Mouse (Mus musculus): ENCODE measurements around the gene Nkx2-5.

Nkx2-5 gene

DNA sequence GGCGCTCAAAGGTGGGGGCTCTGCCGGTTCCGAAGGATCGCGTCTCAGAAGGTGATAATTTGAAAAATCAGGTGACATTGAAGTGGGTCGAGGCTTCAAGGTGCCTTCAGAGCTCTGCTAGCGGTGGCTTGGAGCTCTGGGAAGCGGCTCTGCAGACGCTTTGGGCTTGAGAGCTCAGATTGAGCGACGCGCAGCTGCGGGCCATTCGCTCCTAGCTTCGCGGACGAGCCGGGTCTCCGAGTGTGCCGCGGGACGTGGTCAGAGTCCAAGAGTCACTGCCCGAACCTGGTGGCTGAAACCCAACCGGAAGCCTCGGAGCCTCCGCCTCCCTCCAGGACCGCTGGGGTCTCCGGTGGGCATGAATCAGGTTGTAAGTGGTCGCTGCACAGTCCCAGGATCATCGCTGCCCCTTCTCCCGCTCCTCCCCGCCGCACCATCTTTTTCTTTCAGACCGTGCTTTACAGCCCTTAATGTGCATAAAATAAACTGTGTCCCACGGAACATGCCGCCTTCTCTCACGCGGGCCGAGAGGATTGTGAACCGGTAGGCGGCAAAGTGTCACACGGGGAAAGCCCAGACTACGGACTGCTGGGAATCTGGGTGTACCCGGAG is 5.0 kb upstream of the Nkx2-5 start:
- no peak for DNase-seq

- no peak for DNase-seq
Measured at GRCm38 (mm10) chr17:26849106-26849745, 4.4 kb upstream of the Nkx2-5 start.

GRCm38 (mm10) chr17:26848236-26848635 is 3.4 kb upstream of the Nkx2-5 start:
- DNase-seq: no peak

DNA sequence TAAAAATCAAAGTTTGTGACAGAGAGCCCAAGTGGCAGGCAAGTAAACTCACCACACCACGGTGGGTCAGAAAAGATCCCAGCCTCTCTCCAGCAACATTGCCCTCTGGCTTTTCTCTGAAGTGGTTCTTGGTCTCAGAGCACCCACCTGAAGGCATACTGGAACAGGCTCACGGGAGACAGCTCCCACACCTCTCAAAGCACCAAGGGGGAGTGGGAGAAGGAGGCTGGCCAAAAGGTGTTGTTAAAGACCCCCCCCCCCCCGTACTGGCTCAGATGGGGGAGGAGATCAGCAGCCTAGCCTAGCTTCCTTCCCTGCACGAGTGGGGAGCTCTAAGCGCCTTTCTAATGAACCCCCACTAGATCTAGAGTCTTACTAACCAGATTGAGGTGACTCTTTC is 3.0 kb upstream of the Nkx2-5 start:
- no peak for DNase-seq

DNA sequence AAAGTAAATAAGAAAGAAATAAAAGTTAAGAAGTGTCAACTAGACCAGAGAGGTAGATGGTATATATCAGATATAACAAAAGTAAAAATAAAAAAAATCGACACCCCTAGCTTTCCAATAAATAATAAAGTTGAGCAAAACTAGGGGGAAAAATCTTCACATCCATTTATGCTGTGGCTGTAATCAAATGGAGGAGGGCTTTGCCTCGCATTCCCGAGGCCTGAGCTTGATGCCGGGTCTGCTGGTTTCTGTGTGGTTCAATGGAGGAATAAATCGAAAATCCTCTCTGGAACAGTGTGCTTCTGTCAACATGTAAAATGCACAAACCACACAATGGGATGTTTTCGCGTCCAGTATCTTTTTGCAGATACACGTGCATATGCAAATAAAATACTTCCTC is 1.6 kb upstream of the Nkx2-5 start:
- DNase-seq: no peak

GRCm38 (mm10) chr17:26845149-26846050 is 591 bp upstream of the Nkx2-5 start:
- no peak for DNase-seq

- no peak for DNase-seq
Measured at GRCm38 (mm10) chr17:26844371-26844851, 398 bp downstream of the Nkx2-5 start.

GRCm38 (mm10) chr17:26843696-26844236 is 1.0 kb downstream of the Nkx2-5 start:
- DNase-seq: no peak

DNA sequence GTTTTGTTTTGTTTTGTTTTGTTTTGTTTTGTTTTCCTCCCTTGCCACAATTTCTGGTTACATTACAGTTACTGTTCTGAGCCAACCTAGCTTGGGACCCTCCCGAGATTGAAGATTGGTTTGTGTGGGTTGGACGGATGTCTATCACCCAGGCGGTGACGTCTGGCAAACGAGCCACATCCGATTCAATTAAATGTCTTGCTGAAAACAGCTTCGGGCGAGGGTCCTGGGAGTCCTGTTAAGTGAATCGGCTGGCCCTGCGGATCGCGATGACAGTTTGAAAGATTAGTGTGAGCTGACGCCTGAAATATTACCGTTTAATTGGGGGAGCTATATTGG is 1.6 kb downstream of the Nkx2-5 start:
- no peak for DNase-seq

GRCm38 (mm10) chr17:26842431-26843228 is 2.2 kb downstream of the Nkx2-5 start:
- no peak for DNase-seq

DNA sequence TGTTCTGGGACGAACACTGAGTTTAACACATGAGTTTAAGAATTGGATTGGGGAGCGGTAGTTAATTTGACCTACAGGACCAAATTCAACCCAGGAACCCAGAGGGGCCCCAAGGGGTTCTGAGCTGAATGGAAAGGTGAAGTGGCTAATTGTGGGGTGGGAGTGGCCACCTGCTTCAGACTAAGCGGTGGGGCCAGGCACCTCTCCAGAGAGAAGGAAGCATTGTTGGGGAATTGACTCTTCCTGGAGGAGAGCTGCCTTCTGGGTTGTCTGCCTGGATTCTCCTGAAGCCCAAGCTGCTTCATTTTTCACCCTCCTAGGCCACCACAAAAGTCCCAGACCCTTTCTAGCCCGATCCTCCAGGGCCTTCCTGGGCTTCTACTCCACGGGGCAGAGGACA is 2.8 kb downstream of the Nkx2-5 start:
- no peak for DNase-seq

- no peak for DNase-seq
Measured at GRCm38 (mm10) chr17:26840922-26841731, 3.7 kb downstream of the Nkx2-5 start.

- no peak for DNase-seq
Measured at GRCm38 (mm10) chr17:26840439-26840780, 4.4 kb downstream of the Nkx2-5 start.

DNA sequence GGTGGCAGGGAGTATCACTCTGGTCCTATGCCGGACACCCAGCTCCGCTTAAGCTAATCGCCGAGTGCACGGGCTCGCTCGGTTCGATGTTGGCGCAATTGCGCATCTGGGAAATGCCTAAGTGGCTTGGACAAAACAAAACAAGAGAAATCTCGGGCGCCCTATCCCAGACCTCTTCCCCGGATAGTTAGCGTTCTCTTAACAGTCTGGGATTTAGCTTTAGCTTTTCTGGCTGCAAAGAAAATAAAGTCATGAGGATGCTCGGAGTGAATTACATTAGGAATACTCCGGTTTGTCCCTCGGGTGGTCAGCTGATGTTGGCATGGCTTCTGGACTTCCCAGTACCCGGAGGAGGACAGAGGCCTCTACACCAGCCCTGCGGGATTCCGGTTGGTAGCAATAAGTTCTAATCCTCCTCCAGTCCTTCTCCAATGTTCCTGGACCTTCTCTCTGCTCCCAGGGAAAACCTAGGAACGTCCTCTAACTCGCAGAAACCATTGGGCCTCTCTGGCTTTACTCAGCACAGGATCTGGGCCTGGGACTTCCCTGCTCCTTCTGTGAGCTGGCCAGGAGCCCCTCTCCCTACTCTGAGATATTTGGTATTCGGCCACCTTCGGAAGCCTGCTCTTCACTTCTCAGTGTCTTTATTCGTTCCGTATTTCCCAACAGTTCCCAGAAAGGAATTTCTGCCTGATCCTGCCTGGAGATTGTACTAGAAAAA is 4.9 kb downstream of the Nkx2-5 start:
- DNase-seq: no peak

- no peak for DNase-seq
Measured at GRCm38 (mm10) chr17:26838911-26839717, 5.7 kb downstream of the Nkx2-5 start.

GRCm38 (mm10) chr17:26838191-26838910 is 6.5 kb downstream of the Nkx2-5 start:
- no peak for DNase-seq

DNA sequence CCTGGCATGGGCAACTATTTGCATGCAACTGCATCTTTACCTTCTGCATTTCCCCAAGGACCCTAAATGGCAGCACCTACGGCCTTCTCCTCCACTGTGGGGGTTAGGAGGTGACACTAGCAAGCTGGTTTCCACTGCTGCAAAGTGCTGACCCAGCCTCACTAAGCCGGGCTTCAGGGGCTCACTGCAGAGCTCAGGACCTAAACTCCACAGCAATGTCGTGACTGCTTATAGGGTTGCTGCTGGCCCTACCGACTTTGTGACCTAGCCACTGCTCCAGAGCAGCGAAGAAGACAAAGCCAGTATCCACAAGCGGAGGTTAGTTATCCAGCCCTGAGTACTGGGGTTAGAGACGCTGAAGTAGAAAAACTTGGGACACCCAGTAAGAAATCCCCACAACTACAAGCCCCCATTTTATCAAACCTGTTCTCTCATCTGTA is 7.2 kb downstream of the Nkx2-5 start:
- DNase-seq: no peak

GRCm38 (mm10) chr17:26836786-26837545 is 7.8 kb downstream of the Nkx2-5 start:
- DNase-seq: no peak

DNA sequence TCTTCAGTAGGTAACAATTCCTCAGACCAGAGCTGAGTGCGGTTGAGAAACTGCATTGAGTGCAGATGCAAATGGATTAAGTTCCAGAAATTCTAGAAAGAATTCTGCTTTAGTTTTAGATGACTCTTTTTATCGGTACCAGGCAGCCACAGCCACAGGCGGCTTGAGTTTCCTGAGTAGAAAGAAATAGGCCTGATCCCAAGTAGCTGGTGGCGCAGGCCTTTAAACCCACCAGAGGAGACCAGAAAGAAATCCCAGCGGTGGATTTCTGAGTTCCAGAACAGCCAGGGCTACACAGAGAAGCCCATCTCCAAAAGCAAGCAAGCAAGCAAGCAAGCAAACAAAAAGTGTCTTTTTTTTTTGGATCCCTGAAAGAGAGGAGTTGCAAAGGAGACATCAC is 8.4 kb downstream of the Nkx2-5 start:
- DNase-seq: no peak

Measured in spleen, adult 18-20 months (tissue).